Mouse (Mus musculus) ES-E14 (cell line): ENCODE measurements at regions not wholly inside any gene's neighbourhood (a gene's known extent, or its start where the extent isn't known, plus 50 kb on each side); places are given as distances from the start of the nearest gene placed in this dataset.

Source experiments
- CHD2 ChIP-seq: IDR thresholded peaks from 2 replicates; pipeline ENCODE4 v1.6.1; 2014; ENCODE audit warnings: mild to moderate bottlenecking, low read depth, low read length, inconsistent platforms
- MAFK ChIP-seq: IDR thresholded peaks from 2 replicates; pipeline ENCODE4 v1.6.1; 2014; ENCODE audit warnings: mild to moderate bottlenecking, low read depth, low read length, inconsistent platforms; ENCODE audit not compliant: insufficient read depth
- ZC3H11A ChIP-seq: IDR thresholded peaks from 2 replicates; pipeline ENCODE4 v1.6.1; 2012; ENCODE audit warnings: low read depth, mild to moderate bottlenecking, inconsistent platforms, low read length, borderline replicate concordance
- ZNF384 ChIP-seq: IDR thresholded peaks from 2 replicates; pipeline ENCODE4 v1.6.1; 2012; ENCODE audit warnings: low read depth, low read length, inconsistent platforms

DNA sequence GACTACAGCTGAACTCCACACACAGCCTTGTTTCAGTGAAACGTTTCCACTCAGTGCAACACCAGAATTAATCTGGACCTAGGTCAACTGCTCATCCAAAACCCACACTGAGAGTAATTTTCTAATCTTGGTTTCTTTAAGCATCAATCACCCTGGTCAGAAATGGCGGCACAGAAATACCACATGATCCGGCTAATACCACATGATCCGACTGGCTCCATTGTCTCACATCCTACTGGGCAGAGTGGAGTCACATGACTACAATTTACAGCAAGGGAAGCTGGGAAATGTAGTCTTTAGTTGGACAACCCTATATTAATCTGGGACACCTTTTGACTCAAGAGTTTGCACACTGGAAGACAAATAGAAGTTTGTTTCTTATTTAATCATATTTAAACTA, 115.9 kb downstream of the Tbx5 start:
- no peak for TF ChIP-seq ZC3H11A
- no peak for TF ChIP-seq MAFK
- no peak for TF ChIP-seq CHD2
- TF ChIP-seq ZNF384: no peak
